Mouse (Mus musculus) urinary bladder, postnatal 14 days (tissue): ENCODE measurements around the gene Memo1.

Experiments used
- DNase-seq: peaks from one replicate; pipeline ENCODE4 v3.0.0; 2021; ENCODE audit warnings: low spot score

The Memo1 gene

GRCm38 (mm10) chr17:74293687-74294425 is 1.5 kb downstream of the Memo1 start:
- DNase-seq: no peak

GRCm38 (mm10) chr17:74291640-74292361 is 3.5 kb downstream of the Memo1 start:
- DNase-seq: no peak

GRCm38 (mm10) chr17:74290869-74291268 is 4.5 kb downstream of the Memo1 start:
- DNase-seq: no peak

- no peak for DNase-seq
These were observed 5.1 kb downstream of the Memo1 start for GRCm38 (mm10) chr17:74290198-74290597.

- no peak for DNase-seq
These were observed 6.7 kb downstream of the Memo1 start for GRCm38 (mm10) chr17:74288626-74289025.

- no peak for DNase-seq
These were observed 9.1 kb downstream of the Memo1 start for GRCm38 (mm10) chr17:74286140-74286730.

GRCm38 (mm10) chr17:74285730-74286129 is 9.6 kb downstream of the Memo1 start:
- DNase-seq: no peak

- no peak for DNase-seq
These were observed 10.8 kb downstream of the Memo1 start for GRCm38 (mm10) chr17:74284397-74285115.

- DNase-seq: no peak
These were observed 13.3 kb downstream of the Memo1 start for GRCm38 (mm10) chr17:74282024-74282423.

GRCm38 (mm10) chr17:74278966-74279869 is 16.1 kb downstream of the Memo1 start:
- no peak for DNase-seq

- no peak for DNase-seq
These were observed 20.9 kb downstream of the Memo1 start for GRCm38 (mm10) chr17:74274471-74274870.

GRCm38 (mm10) chr17:74272683-74273205 is 22.6 kb downstream of the Memo1 start:
- DNase-seq: no peak

GRCm38 (mm10) chr17:74271541-74272268 is 23.6 kb downstream of the Memo1 start:
- no peak for DNase-seq

- DNase-seq: no peak
These were observed 25.1 kb downstream of the Memo1 start for GRCm38 (mm10) chr17:74270205-74270604.

GRCm38 (mm10) chr17:74267415-74268180 is 27.7 kb downstream of the Memo1 start:
- DNase-seq: no peak

- DNase-seq: no peak
These were observed 29.7 kb downstream of the Memo1 start for GRCm38 (mm10) chr17:74265636-74266035.

- no peak for DNase-seq
These were observed 30.2 kb downstream of the Memo1 start for GRCm38 (mm10) chr17:74265156-74265505.

GRCm38 (mm10) chr17:74264333-74265155 is 30.8 kb downstream of the Memo1 start:
- DNase-seq: peak; percentile 36

GRCm38 (mm10) chr17:74262415-74262814 is 32.9 kb downstream of the Memo1 start:
- DNase-seq: no peak
